Mouse (Mus musculus) spleen, adult 18-20 months (tissue): ENCODE measurements around the gene Pds5b.
A peak's percentile ranks its signal among the peaks of the same experiment; 100 is the strongest.
"Not testable (repeated sequence)": the region's sequence is repeated elsewhere in the genome, so short reads cannot be mapped to it uniquely, and the experiment has no call there.

Source experiments
- DNase-seq, 2 experiments: peaks; one replicate each; pipeline ENCODE4 v3.0.0; 2022; ENCODE audit warnings: mixed read lengths in 2 of 2

Pds5b gene

DNA sequence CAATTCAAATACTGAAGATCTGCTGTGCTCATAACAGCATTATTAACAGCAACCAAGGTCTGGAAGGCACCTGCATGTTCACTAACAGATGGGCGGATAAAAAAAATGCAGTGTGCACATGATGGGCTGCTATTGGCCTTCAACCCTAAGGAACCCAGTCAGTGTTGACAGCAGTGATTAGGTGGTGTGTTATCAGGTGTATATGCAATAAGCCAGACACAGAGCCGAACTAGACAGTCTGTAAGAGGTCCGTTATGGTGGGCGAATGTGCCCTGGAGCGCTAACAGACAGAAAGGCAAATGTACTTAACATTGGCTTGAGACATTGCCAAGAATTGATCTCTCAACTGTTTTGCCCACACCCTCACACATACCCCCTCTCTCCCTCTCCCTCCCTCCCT, 156.0 kb downstream of the Pds5b start:
- DNase-seq, result no peak

DNA sequence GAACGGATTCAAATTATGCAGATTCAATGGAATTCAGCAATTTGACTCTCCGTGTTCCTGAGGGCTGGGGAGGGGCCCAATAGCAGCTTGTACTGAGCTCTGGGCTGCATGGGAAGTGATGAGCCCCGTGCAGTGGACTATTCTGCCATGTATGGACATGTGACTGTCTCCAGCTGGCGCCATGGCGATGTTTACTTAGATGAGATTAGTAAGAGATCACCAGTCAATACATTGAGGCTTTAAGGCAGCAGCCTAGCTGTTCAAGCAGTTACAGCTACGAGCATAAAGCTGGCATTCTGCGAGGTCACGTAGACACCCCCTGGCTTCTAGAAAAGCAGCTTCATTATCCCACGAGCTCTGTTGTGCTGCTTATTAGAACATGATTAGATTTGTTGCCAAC, 157.2 kb downstream of the Pds5b start:
- DNase-seq, result no peak

DNA sequence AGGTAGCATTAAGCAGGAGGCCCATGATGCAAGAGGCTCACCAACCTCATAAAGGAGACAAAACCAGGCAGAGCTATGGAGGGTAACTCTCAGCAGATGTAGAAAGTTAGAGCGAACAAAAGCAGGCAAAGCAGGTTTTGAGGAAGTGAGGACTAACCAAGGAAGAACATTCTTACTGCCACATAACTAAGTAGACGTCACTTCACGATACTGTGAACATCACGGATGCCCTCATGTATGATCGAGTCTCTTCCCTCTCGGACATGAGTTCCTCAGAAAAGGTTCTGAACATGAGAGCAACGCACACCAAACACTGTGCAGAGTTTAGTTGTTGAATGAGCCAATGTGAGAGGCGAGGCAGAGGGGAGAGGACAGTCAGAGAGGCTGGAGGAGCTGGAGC, 163.2 kb downstream of the Pds5b start:
- DNase-seq, result no peak

DNA sequence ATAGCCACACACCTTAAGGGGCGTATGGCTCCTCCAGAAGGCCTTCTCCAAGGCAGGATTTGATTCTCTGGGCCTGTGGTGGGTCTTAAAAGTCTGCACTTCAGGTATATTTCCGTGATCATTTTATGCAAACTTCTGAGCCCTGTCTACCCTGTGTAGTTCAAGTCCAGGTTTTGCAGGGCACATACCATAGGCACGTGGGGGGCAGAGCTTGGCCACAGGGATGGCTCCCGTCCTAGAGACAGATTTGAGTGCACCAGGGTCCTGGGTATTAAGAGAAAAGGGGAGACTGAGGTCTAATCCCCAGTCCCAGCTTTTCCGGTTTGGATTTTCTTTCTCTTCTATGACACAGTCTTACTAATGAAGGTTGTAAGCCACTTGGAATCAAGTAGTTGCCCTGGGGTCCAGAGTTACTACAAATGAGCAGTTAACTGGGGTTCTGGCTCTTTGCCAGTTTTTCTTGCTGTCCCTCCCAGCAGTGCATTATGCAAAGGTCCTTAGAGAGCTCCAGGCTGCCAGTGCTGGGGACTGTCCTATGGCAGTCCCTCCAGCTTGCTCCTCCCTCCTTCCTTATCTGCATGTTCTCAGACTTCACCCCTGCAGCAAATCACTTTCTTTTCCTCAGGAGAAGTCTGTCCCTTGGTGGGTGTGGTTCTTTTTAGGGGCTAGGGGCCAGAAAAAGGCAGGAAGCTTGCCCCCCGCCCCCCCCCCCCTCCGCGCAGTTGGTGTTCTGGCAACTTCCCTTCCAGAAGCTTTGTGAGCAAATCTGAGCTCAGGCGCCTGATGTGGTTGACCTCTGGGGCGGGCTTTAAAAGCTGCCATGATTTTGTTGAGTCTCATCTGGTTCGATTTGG, 166.4 kb downstream of the Pds5b start:
- DNase-seq, result no peak

DNA sequence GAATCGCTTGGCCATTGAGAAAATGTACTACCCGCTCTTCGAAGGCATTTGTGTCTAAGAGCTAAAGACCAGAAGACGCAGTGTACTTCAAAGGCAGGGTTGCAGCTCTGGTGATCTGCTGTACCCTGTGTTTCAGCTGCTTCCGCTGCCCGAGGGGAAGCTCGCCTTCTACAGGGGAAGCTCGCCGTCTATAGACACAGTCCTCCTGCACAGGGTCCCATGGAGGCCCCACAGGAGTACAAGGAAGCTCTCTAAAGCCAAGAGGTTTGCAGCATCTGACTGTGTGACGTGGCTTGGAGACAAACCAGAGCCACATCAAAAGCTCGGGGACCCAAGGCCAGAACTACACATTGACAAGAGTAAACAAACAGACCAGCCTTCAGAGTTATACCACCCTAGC, 167.1 kb downstream of the Pds5b start:
- peak in 1 of 2 experiments; percentile 3 for DNase-seq

DNA sequence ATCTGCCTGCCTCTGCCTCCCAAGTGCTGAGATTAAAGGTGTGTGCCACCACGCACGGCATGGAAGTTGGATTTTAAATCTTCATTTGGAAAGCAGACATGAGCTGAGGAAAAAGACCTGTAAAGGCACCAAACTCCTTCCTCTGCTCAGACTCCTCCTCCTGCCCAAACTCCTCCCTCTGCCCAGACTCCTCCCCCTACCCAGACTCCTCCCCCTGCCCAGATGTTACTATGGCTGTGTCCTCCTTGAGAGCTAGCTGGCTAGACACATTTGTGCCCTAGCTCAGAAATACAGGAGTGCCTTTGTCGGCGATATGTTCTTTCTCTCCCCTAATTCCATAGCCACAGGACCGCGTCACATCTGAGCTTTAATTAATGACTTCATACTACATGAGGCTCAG, 172.4 kb downstream of the Pds5b start:
- DNase-seq, result no peak

DNA sequence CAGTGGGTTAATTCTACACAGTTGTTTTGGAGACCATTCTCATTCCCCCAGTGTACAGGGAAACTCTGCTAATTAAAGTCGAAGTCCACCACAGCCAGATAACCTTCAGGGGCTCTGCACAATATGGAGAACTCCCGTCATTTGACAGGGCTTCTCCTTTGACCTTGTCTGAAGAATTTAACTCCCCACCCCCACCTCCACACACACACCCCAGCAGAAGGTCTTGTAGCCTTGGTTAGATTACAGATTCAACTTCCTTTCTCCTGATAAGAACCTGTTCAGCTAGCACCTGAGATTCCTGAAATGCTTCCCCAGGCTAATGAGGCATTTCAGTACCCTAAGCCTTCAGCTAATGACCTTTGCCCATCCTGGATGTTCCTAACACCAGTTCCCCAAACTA, 177.3 kb downstream of the Pds5b start:
- DNase-seq, result no peak

DNA sequence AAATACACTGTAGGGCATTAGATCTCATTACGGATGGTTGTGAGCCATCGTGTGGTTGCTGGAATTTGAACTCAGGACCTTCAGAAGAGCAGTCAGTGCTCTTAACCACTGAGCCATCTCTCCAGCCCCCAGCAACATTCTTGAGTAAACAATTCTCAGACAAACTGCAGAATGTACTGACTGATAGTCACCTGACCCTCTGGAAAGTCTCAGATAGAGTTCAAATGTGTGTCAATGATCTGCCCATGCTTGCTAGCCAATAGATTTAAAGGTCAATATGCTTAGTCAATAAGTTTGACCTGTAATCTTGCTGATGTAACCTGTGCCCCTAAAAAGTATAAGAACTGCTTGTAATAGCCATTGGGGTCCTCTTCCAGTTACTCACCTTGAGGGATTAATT, 178.6 kb downstream of the Pds5b start:
- DNase-seq, result not testable (repeated sequence)

DNA sequence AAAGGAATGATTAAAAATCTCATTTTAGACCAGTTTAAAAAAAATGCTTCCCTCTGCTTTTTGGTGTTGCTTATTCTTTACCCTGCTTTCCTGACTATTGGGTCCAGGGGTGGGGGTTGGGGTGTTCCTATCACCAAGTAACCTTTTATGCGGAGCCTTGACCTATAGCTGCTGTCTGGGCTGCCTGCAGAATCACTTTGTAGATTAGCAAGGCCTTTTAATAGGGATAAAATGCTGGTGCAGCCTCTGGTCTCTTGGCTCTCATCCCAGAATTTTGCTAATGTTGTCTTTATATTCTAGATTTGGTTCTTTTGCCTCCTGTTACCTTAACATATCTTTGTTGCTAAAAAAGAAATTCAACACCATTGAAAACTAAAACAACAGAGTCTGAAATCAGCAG, 181.0 kb downstream of the Pds5b start:
- no peak for DNase-seq

DNA sequence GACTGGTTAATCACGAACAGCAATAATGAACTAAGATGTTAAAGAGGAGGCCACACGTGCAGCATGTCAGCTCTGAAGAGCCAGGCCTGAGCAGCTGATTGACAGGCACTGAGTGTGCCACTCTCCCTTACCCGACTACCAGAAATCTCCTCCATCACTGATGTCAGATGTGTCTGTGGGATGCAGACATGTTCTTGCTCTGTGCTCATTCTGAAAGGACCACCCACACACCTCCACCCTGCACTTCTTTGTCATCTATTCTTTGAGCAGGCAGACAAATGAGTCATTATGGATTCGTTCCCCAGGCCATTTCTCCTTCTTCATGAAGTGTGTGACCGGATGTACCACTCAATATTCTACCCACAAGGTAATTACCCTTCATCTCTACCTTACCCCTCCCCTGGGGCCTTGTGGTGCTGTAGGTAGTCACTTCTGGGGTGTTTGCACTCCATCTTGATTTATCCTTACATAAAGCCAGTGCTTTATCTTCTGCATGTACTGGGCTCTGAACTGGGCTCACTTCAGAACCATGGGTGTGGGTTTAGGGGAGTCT, 186.2 kb downstream of the Pds5b start:
- no peak for DNase-seq
